Mouse (Mus musculus): ENCODE results near the gene Prkg2. TPM values are rescaled to one million over a fixed set of nuclear protein-coding genes. Genes with fewer than 3 reads are reported as not detected.

The Prkg2 gene
- total RNA-seq, 1 experiment = 1.8 TPM

GRCm38 (mm10) chr5:98987634-98988033 lies 49.5 kb downstream of the Prkg2 start:
- in situ Hi-C loops (cut with MboI; ENCODE audit: low sequenced_read_pairs in 2 of 2, unreplicated experiment in 2 of 2) = no loop called here
- TF ChIP-seq HCFC1 (IDR thresholded peaks at IDR 0.05; ENCODE audit: borderline replicate concordance, insufficient read depth, low read length) = no peak
- no peak for TF ChIP-seq MAFK (IDR thresholded peaks at IDR 0.05; ENCODE audit: insufficient read depth, low read depth, low read length)
- no peak for TF ChIP-seq ZNF384 (IDR thresholded peaks at IDR 0.05; ENCODE audit: low read depth, low read length)
- TF ChIP-seq CHD2 (IDR thresholded peaks at IDR 0.05; ENCODE audit: low read depth, low read length) = no peak
- TF ChIP-seq ZC3H11A (IDR thresholded peaks at IDR 0.05; ENCODE audit: borderline replicate concordance, low read depth, low read length) = no peak
- no peak for DNase-seq (ENCODE audit: low read depth, low spot score)
- H3K4me1 ChIP-seq (ENCODE audit: control insufficient read depth in 2 of 2, insufficient read depth in 2 of 2, low read length in 2 of 2, poor library complexity in 1 of 2) = peaks cover 0 to 2% of the 10 kb centered on the region in 2 experiments; a peak in 1 of 4 replicates
- H3K9ac ChIP-seq (ENCODE audit: insufficient read depth, low read depth, low read length, poor library complexity, severe bottlenecking) = no peak overlapping the region
- no peaks in the 10 kb centered on the region for H3K9me3 ChIP-seq (ENCODE audit: control insufficient read depth, insufficient read depth, low read depth, low read length)
- no peaks in the 10 kb centered on the region for H3K36me3 ChIP-seq (ENCODE audit: control insufficient read depth, insufficient read depth, low read length, poor library complexity, severe bottlenecking)
- no peak overlapping the region for H3K4me3 ChIP-seq (ENCODE audit: insufficient read depth in 1 of 2, low read depth in 1 of 2, low read length in 2 of 2, poor library complexity in 1 of 2, severe bottlenecking in 1 of 2)
- no peak overlapping the region for H3K27ac ChIP-seq (ENCODE audit: insufficient read depth, low read depth, low read length, poor library complexity, severe bottlenecking)

- H3K9ac ChIP-seq (ENCODE audit: insufficient read depth, low read depth, low read length, poor library complexity, severe bottlenecking) = no peak overlapping the region
- H3K4me1 ChIP-seq (ENCODE audit: control insufficient read depth in 2 of 2, insufficient read depth in 2 of 2, low read length in 2 of 2, poor library complexity in 1 of 2) = peaks cover 0 to 2% of the 10 kb centered on the region in 2 experiments; a peak in 1 of 4 replicates
- H3K36me3 ChIP-seq (ENCODE audit: control insufficient read depth, insufficient read depth, low read length, poor library complexity, severe bottlenecking) = no peaks in the 10 kb centered on the region
- H3K4me3 ChIP-seq (ENCODE audit: insufficient read depth in 1 of 2, low read depth in 1 of 2, low read length in 2 of 2, poor library complexity in 1 of 2, severe bottlenecking in 1 of 2) = no peak overlapping the region
- no peak overlapping the region for H3K27ac ChIP-seq (ENCODE audit: insufficient read depth, low read depth, low read length, poor library complexity, severe bottlenecking)
- no peak for DNase-seq (ENCODE audit: low read depth, low spot score)
- TF ChIP-seq ZNF384 (IDR thresholded peaks at IDR 0.05; ENCODE audit: low read depth, low read length) (no peak), ZC3H11A (IDR thresholded peaks at IDR 0.05; ENCODE audit: borderline replicate concordance, low read depth, low read length) (no peak), MAFK (IDR thresholded peaks at IDR 0.05; ENCODE audit: insufficient read depth, low read depth, low read length) (no peak), HCFC1 (IDR thresholded peaks at IDR 0.05; ENCODE audit: borderline replicate concordance, insufficient read depth, low read length) (no peak), CHD2 (IDR thresholded peaks at IDR 0.05; ENCODE audit: low read depth, low read length) (no peak)
- in situ Hi-C loops (cut with MboI; ENCODE audit: low sequenced_read_pairs in 2 of 2, unreplicated experiment in 2 of 2) = no loop called here
- H3K9me3 ChIP-seq (ENCODE audit: control insufficient read depth, insufficient read depth, low read depth, low read length) = no peaks in the 10 kb centered on the region
Observed at GRCm38 (mm10) chr5:98987116-98987515, 50.0 kb downstream of the Prkg2 start.

GRCm38 (mm10) chr5:98986459-98986858 lies 50.7 kb downstream of the Prkg2 start:
- TF ChIP-seq MAFK (IDR thresholded peaks at IDR 0.05; ENCODE audit: insufficient read depth, low read depth, low read length) (no peak), ZC3H11A (IDR thresholded peaks at IDR 0.05; ENCODE audit: borderline replicate concordance, low read depth, low read length) (no peak), HCFC1 (IDR thresholded peaks at IDR 0.05; ENCODE audit: borderline replicate concordance, insufficient read depth, low read length) (no peak), CHD2 (IDR thresholded peaks at IDR 0.05; ENCODE audit: low read depth, low read length) (no peak), ZNF384 (IDR thresholded peaks at IDR 0.05; ENCODE audit: low read depth, low read length) (no peak)
- no peak overlapping the region for H3K4me3 ChIP-seq (ENCODE audit: insufficient read depth in 1 of 2, low read depth in 1 of 2, low read length in 2 of 2, poor library complexity in 1 of 2, severe bottlenecking in 1 of 2)
- no peaks in the 10 kb centered on the region for H3K36me3 ChIP-seq (ENCODE audit: control insufficient read depth, insufficient read depth, low read length, poor library complexity, severe bottlenecking)
- H3K9me3 ChIP-seq (ENCODE audit: control insufficient read depth, insufficient read depth, low read depth, low read length) = no peaks in the 10 kb centered on the region
- no peak overlapping the region for H3K9ac ChIP-seq (ENCODE audit: insufficient read depth, low read depth, low read length, poor library complexity, severe bottlenecking)
- H3K4me1 ChIP-seq (ENCODE audit: control insufficient read depth in 2 of 2, insufficient read depth in 2 of 2, low read length in 2 of 2, poor library complexity in 1 of 2) = peaks cover 0 to 2% of the 10 kb centered on the region in 2 experiments; a peak in 1 of 4 replicates
- DNase-seq (ENCODE audit: low read depth, low spot score) = no peak
- H3K27ac ChIP-seq (ENCODE audit: insufficient read depth, low read depth, low read length, poor library complexity, severe bottlenecking) = no peak overlapping the region
- in situ Hi-C loops (cut with MboI; ENCODE audit: low sequenced_read_pairs in 2 of 2, unreplicated experiment in 2 of 2) = no loop called here

GRCm38 (mm10) chr5:98986011-98986410 lies 51.1 kb downstream of the Prkg2 start:
- no peak overlapping the region for H3K4me3 ChIP-seq (ENCODE audit: insufficient read depth in 1 of 2, low read depth in 1 of 2, low read length in 2 of 2, poor library complexity in 1 of 2, severe bottlenecking in 1 of 2)
- peak; percentile 34 for DNase-seq (ENCODE audit: low read depth, low spot score)
- in situ Hi-C loops (cut with MboI; ENCODE audit: low sequenced_read_pairs in 2 of 2, unreplicated experiment in 2 of 2) = no loop called here
- H3K9me3 ChIP-seq (ENCODE audit: control insufficient read depth, insufficient read depth, low read depth, low read length) = no peaks in the 10 kb centered on the region
- TF ChIP-seq ZNF384 (IDR thresholded peaks at IDR 0.05; ENCODE audit: low read depth, low read length) (no peak), HCFC1 (IDR thresholded peaks at IDR 0.05; ENCODE audit: borderline replicate concordance, insufficient read depth, low read length) (no peak), CHD2 (IDR thresholded peaks at IDR 0.05; ENCODE audit: low read depth, low read length) (no peak), ZC3H11A (IDR thresholded peaks at IDR 0.05; ENCODE audit: borderline replicate concordance, low read depth, low read length) (no peak)
- no peaks in the 10 kb centered on the region for H3K36me3 ChIP-seq (ENCODE audit: control insufficient read depth, insufficient read depth, low read length, poor library complexity, severe bottlenecking)
- peaks cover 0 to 2% of the 10 kb centered on the region in 2 experiments; a peak in 1 of 4 replicates for H3K4me1 ChIP-seq (ENCODE audit: control insufficient read depth in 2 of 2, insufficient read depth in 2 of 2, low read length in 2 of 2, poor library complexity in 1 of 2)
- no peak overlapping the region for H3K9ac ChIP-seq (ENCODE audit: insufficient read depth, low read depth, low read length, poor library complexity, severe bottlenecking)
- H3K27ac ChIP-seq (ENCODE audit: insufficient read depth, low read depth, low read length, poor library complexity, severe bottlenecking) = no peak overlapping the region

GRCm38 (mm10) chr5:98985077-98985476 lies 52.1 kb downstream of the Prkg2 start:
- in situ Hi-C loops (cut with MboI; ENCODE audit: low sequenced_read_pairs in 2 of 2, unreplicated experiment in 2 of 2) = no loop called here
- no peak overlapping the region for H3K4me3 ChIP-seq (ENCODE audit: insufficient read depth in 1 of 2, low read depth in 1 of 2, low read length in 2 of 2, poor library complexity in 1 of 2, severe bottlenecking in 1 of 2)
- no peak overlapping the region for H3K9ac ChIP-seq (ENCODE audit: insufficient read depth, low read depth, low read length, poor library complexity, severe bottlenecking)
- TF ChIP-seq MAFK (IDR thresholded peaks at IDR 0.05; ENCODE audit: insufficient read depth, low read depth, low read length) (no peak), ZNF384 (IDR thresholded peaks at IDR 0.05; ENCODE audit: low read depth, low read length) (no peak), HCFC1 (IDR thresholded peaks at IDR 0.05; ENCODE audit: borderline replicate concordance, insufficient read depth, low read length) (no peak), ZC3H11A (IDR thresholded peaks at IDR 0.05; ENCODE audit: borderline replicate concordance, low read depth, low read length) (no peak), CHD2 (IDR thresholded peaks at IDR 0.05; ENCODE audit: low read depth, low read length) (no peak)
- H3K27ac ChIP-seq (ENCODE audit: insufficient read depth, low read depth, low read length, poor library complexity, severe bottlenecking) = no peak overlapping the region
- no peaks in the 10 kb centered on the region for H3K9me3 ChIP-seq (ENCODE audit: control insufficient read depth, insufficient read depth, low read depth, low read length)
- H3K4me1 ChIP-seq (ENCODE audit: control insufficient read depth in 2 of 2, insufficient read depth in 2 of 2, low read length in 2 of 2, poor library complexity in 1 of 2) = peaks cover 0 to 2% of the 10 kb centered on the region in 2 experiments; a peak in 1 of 4 replicates
- DNase-seq (ENCODE audit: low read depth, low spot score) = no peak
- no peaks in the 10 kb centered on the region for H3K36me3 ChIP-seq (ENCODE audit: control insufficient read depth, insufficient read depth, low read length, poor library complexity, severe bottlenecking)
